Mouse (Mus musculus) midbrain, postnatal 0 days (tissue): Measurements from ENCODE around the gene Myo1b. TPM values are rescaled to one million over a fixed set of nuclear protein-coding genes. Genes with fewer than 3 reads are reported as not detected.

ENCODE experiments used
- ATAC-seq: fragments of 200-750 bp; cut with Nextera tagmentation; 2 replicates; pipeline ENCODE4 v1.8.0; 2017; ENCODE audit warnings: moderate number of reproducible peaks, mild to moderate bottlenecking, moderate TSS enrichment, moderate library complexity; ENCODE audit not compliant: low FRiP score
- DNase-seq: peaks from one replicate; pipeline ENCODE4 v3.0.0-alpha.2; 2015; ENCODE audit warnings: low spot score
- H3K27ac ChIP-seq: fragments of 300-500 bp; sonication (generic); 2 replicates; pipeline ENCODE4 v1.5.1; 2014; ENCODE audit warnings: low read depth, mild to moderate bottlenecking, low read length, mixed read lengths
- H3K27me3 ChIP-seq: fragments of 300-500 bp; sonication (generic); 2 replicates; pipeline ENCODE4 v1.6.1; 2014; ENCODE audit warnings: low read length, control low read depth, mixed read lengths; ENCODE audit not compliant: insufficient read depth
- H3K36me3 ChIP-seq: fragments of 300-500 bp; sonication (generic); 2 replicates; pipeline ENCODE4 v1.6.1; 2014; ENCODE audit warnings: low read length, control low read depth, mixed read lengths; ENCODE audit not compliant: insufficient read depth
- H3K4me1 ChIP-seq: fragments of 300-500 bp; sonication (generic); 2 replicates; pipeline ENCODE4 v1.6.1; 2014; ENCODE audit warnings: mild to moderate bottlenecking, control low read depth, antibody characterized with exemption, low read length, mixed read lengths; ENCODE audit not compliant: insufficient read depth
- H3K4me2 ChIP-seq: fragments of 300-500 bp; sonication (generic); 2 replicates; pipeline ENCODE4 v1.6.1; 2014; ENCODE audit warnings: low read depth, mild to moderate bottlenecking, low read length, mixed read lengths; ENCODE audit not compliant: poor library complexity, severe bottlenecking
- H3K4me3 ChIP-seq: fragments of 300-500 bp; sonication (generic); 2 replicates; pipeline ENCODE4 v1.5.1; 2014; ENCODE audit warnings: low read depth, mild to moderate bottlenecking, low read length, moderate library complexity
- H3K9ac ChIP-seq: fragments of 300-500 bp; sonication (generic); replicated peaks from 2 replicates; pipeline ENCODE4 v1.6.1; 2014; ENCODE audit warnings: mild to moderate bottlenecking, low read length, moderate library complexity, mixed read lengths; ENCODE audit not compliant: poor library complexity, severe bottlenecking
- H3K9me3 ChIP-seq: fragments of 300-500 bp; sonication (generic); 2 replicates; pipeline ENCODE4 v1.6.1; 2016; ENCODE audit warnings: low read length, control low read depth
- CTCF ChIP-seq: IDR thresholded peaks from 2 replicates; pipeline ENCODE4 v1.5.1; 2016; ENCODE audit warnings: antibody characterized with exemption, mild to moderate bottlenecking
- WGBS: fragments of 180-500 bp; shearing (Covaris S2); extraction: QIAGEN DNeasy Blood & Tissue Kit; methylation state at CpG from one replicate; pipeline ENCODE4 v1.1.7; 2014; 5-methylcytosine and 5-hydroxymethylcytosine counted together
- polyA plus RNA-seq: library from polyadenylated mRNA; unstranded; fragments of >200 nt; fragmentation: Nextera tagmentation; extraction: Ambion mirVana; gene quantifications from 2 replicates; pipeline ENCODE4 v1.2.1, GENCODE M21; 2015
- total RNA-seq: library from RNA; depleted of rRNA; stranded (reverse); fragments of >200 nt; gene quantifications from 2 replicates; pipeline ENCODE4 v1.2.3, GENCODE M21; 2014

Gene Myo1b
- total and polyA plus RNA-seq, 2 experiments from 2014 or later = 33.5 to 41.0 TPM

- H3K4me1 ChIP-seq = peaks cover 3% of the 10 kb centered on the region; the same call in 1 of the 2 replicates
- H3K36me3 ChIP-seq = no peaks in the 10 kb centered on the region
- H3K27me3 ChIP-seq = no peaks in the 10 kb centered on the region
- H3K4me2 ChIP-seq = peak overlapping the region; percentile 3; the same call in 1 of the 2 replicates
- H3K9ac ChIP-seq = no peak overlapping the region
- TF ChIP-seq CTCF = no peak
- ATAC-seq (no peak), DNase-seq (peak; percentile 21)
- H3K4me3 ChIP-seq = no peak overlapping the region
- H3K9me3 ChIP-seq = no peaks in the 10 kb centered on the region
- H3K27ac ChIP-seq = no peak overlapping the region
- WGBS = 21% methylated on average over 8 of the region's 8 CpGs
Measured at GRCm38 (mm10) chr1:51907821-51908220, 8.1 kb downstream of the Myo1b start.

GRCm38 (mm10) chr1:51906206-51906906 is 9.5 kb downstream of the Myo1b start:
- Histone ChIP-seq H3K9ac (no peak overlapping the region), H3K36me3 (no peaks in the 10 kb centered on the region), H3K4me3 (no peak overlapping the region), H3K27ac (no peak overlapping the region), H3K4me1 (peaks cover 3% of the 10 kb centered on the region; the same call in 1 of the 2 replicates), H3K4me2 (no peak overlapping the region), H3K27me3 (no peaks in the 10 kb centered on the region), H3K9me3 (no peaks in the 10 kb centered on the region)
- 91% methylated on average over 8 of the region's 8 CpGs for WGBS
- TF ChIP-seq CTCF = no peak
- ATAC-seq (no peak), DNase-seq (no peak)

- H3K36me3 ChIP-seq = no peaks in the 10 kb centered on the region
- ATAC-seq (no peak), DNase-seq (no peak)
- 89% methylated on average over 6 of the region's 6 CpGs for WGBS
- H3K9me3 ChIP-seq = no peaks in the 10 kb centered on the region
- no peak overlapping the region for H3K4me2 ChIP-seq
- no peaks in the 10 kb centered on the region for H3K27me3 ChIP-seq
- H3K4me3 ChIP-seq = no peak overlapping the region
- peaks cover 1% of the 10 kb centered on the region; the same call in 1 of the 2 replicates for H3K4me1 ChIP-seq
- H3K27ac ChIP-seq = no peak overlapping the region
- H3K9ac ChIP-seq = no peak overlapping the region
- no peak for TF ChIP-seq CTCF
Measured at GRCm38 (mm10) chr1:51905073-51905472, 10.8 kb downstream of the Myo1b start.

- Histone ChIP-seq H3K27ac (no peak overlapping the region), H3K9ac (no peak overlapping the region), H3K4me3 (no peak overlapping the region), H3K36me3 (no peaks in the 10 kb centered on the region), H3K4me1 (peaks cover 3% of the 10 kb centered on the region; the same call in 1 of the 2 replicates), H3K4me2 (no peak overlapping the region), H3K9me3 (no peaks in the 10 kb centered on the region), H3K27me3 (no peaks in the 10 kb centered on the region)
- 48% methylated on average over 6 of the region's 6 CpGs for WGBS
- no peak for TF ChIP-seq CTCF
- no peak for DNase-seq
- peak; percentile 11; the same call in 1 of the 2 replicates for ATAC-seq
Measured at GRCm38 (mm10) chr1:51897160-51897572, 18.7 kb downstream of the Myo1b start.

GRCm38 (mm10) chr1:51895961-51896360 is 19.9 kb downstream of the Myo1b start:
- no peaks in the 10 kb centered on the region for H3K9me3 ChIP-seq
- no peaks in the 10 kb centered on the region for H3K36me3 ChIP-seq
- no peak overlapping the region for H3K9ac ChIP-seq
- H3K4me2 ChIP-seq = no peak overlapping the region
- H3K4me1 ChIP-seq = peaks cover 3% of the 10 kb centered on the region; the same call in 1 of the 2 replicates
- H3K4me3 ChIP-seq = no peak overlapping the region
- ATAC-seq (no peak), DNase-seq (no peak)
- H3K27ac ChIP-seq = no peak overlapping the region
- no peaks in the 10 kb centered on the region for H3K27me3 ChIP-seq
- TF ChIP-seq CTCF = no peak
- 41% methylated on average over 10 of the region's 10 CpGs for WGBS

- WGBS = 70% methylated on average over 3 of the region's 3 CpGs
- Histone ChIP-seq H3K9ac (no peak overlapping the region), H3K27ac (no peak overlapping the region), H3K9me3 (no peaks in the 10 kb centered on the region), H3K36me3 (no peaks in the 10 kb centered on the region), H3K4me2 (no peak overlapping the region), H3K27me3 (no peaks in the 10 kb centered on the region), H3K4me1 (peaks cover 3% of the 10 kb centered on the region; the same call in 1 of the 2 replicates), H3K4me3 (no peak overlapping the region)
- no peak for DNase-seq
- no peak for ATAC-seq
- no peak for TF ChIP-seq CTCF
Measured at GRCm38 (mm10) chr1:51894721-51895120, 21.1 kb downstream of the Myo1b start.
